Mouse (Mus musculus) lung, postnatal 10 days (tissue): ENCODE measurements around the gene Myadm.
"Not testable (repeated sequence)": the region's sequence is repeated elsewhere in the genome, so short reads cannot be mapped to it uniquely, and the experiment has no call there.

ENCODE experiments used
- DNase-seq: peaks from one replicate; pipeline ENCODE4 v3.0.0; 2021

Myadm gene

DNA sequence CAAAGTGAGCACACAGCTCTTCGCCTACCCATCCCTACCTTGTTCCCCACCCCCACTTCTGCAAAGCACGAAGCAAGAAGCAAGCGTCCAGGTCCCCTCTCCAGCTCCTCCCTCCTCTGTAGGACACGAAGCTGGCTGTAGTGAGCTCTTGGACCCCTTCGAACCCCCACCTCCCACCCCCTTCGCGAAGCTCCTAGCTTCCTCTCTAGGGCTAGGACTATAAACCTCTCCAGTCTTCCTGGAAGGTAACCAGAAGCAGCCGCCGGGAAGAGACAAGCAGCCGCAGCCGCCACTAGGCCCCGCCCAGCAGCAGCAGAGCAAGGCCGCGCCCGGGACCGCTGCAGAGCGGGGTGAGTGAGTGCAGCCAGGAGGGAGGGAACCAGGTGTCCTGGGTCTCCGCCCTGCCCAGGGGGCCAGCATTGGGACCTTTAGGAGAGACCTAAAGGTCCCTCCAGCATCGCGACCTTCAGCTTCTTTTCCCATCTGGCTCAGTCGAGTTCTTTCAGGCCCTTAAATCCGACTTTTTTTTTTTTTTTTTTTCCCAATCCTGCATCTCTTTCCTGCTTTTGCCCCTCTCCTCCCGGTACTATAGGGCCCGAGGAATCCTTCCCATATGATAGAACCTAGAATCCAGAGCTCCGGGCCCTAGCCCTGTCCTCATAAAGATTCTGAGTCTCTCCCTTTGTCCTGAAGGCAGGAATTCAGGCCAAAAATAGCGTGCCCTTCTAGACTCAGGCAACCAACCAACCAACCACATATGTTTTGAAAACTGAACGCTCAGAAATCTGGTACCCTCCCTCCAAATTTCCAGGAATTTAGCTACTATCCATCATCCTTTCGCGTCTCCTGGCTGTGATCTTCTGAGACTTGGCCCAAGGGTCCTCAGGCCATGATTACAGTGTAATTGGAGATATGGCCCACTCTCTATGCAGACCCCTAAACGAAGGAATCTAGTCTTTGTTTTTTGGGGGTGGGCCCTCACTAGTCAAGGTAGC, at the start of gene Myadm, which contains the start of gene Prkcg:
Gene Myadm, plus strand, starts transcription at position 105 of the 995 bp plus-strand sequence.
Gene Prkcg, plus strand, starts transcription at position 204 of the 995 bp plus-strand sequence.
- peak; percentile 92 for DNase-seq

DNA sequence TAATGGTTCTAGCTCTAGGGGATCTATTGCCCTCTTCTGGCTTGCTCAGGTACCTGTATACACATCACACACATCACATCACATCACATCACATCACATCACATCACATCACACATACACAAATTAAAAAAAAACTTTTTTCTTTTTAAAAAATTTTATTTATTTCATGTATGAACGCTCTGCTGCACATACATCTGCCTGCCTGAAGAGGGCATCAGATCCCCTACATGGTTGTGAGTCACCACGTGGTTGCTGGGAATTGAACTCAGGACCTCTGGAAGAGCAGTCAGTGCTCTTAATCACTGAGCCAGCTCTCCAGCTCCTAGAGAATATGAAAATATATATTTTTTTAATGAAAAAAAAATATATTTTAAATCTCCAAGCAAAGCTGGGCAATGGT, 49.7 kb upstream of the Myadm start:
- DNase-seq: no peak

DNA sequence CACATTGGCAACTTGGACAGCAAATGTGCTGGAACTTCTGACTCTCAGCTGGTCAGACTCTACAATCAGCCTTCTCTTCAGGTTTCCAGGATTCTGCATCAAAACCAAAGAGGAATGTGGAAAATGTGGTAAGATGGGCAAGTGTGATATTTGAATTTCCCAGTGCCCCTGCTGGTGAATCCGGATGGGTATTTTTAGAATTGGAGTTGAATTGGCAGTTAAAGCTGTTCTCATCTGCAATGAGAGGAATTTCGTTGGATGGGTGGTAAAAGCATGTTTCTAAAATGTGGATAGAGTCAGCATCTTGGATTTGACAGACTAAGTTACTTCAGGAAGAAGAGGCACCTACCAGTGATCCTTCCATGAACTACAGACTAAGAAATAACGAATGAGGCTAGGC, 28.2 kb upstream of the Myadm start:
- DNase-seq: no peak

DNA sequence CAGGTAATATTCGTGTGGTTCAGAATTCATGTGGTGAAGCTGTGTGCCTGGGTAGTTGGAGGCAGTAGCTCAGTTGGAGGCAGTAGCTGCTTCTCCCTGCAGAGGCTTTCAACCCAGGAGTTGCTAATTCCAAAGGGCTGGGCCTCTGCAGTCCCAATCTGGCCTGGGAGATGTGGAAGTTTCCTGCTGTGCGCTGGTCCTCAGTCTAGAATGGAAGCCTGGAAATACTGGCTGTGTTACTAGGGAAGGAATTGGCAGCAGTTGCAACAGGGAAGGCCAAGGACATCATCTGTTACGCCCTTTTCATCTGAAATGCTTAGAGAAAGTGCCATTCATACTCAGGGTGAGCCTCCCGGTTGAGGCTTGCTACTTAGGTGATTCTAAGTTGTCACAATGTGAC, 27.4 kb upstream of the Myadm start:
- DNase-seq: no peak

DNA sequence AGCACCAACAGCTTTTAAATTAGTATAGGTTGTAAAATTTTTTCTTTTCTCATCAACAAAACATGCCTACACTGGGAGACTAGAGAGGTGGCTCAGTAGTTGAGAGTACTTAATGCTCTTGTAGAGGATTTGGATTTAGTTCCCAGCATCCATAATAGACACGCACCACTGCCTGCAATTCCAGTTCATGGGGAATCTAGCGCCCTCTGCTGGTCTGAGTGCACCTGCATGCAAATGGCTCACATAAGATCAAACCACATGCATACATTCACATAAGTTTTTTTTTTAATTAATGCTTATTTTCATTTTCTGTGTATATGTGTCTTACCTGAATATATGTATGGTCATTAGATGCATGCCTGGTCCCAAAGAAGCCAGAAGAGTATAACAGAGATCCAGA, 26.1 kb upstream of the Myadm start:
- DNase-seq: peak; percentile 43

DNA sequence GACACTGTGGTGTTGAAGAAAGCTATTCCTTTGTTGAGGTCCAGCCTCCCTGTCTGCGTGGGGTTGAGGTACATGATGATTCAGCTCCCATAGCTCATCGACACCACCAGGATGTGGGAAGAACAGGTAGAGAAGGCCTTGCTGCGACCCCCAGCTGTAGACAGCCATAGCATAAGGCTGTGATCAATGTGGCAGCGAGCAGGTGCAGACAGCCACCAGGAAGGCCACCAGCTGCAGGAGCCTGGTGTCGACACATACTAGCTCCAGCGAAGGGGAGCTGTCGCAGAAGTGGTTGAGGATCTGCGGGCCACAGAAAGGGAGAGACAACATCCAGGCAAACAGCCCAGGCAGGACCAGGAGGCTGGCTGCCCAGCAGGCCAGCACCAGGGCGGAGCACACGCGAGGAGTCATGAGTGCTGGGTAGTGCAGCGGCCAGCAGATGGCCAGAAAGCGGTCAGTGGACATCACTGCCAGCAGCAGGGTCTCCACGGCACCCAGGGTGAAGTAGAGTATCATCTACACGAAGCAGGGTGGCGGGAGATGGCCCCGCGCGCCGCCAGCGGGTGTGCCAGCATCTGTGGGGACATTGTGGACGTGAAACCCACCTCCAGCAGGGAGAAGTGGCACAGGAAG, 24.4 kb upstream of the Myadm start:
- DNase-seq: no peak

- DNase-seq: no peak
These were observed 23.6 kb upstream of the Myadm start for GRCm38 (mm10) chr7:3265311-3265710.

- no peak for DNase-seq
These were observed 21.6 kb upstream of the Myadm start for GRCm38 (mm10) chr7:3267261-3267660.

- DNase-seq: no peak
These were observed 21.0 kb upstream of the Myadm start for GRCm38 (mm10) chr7:3267888-3268287.

DNA sequence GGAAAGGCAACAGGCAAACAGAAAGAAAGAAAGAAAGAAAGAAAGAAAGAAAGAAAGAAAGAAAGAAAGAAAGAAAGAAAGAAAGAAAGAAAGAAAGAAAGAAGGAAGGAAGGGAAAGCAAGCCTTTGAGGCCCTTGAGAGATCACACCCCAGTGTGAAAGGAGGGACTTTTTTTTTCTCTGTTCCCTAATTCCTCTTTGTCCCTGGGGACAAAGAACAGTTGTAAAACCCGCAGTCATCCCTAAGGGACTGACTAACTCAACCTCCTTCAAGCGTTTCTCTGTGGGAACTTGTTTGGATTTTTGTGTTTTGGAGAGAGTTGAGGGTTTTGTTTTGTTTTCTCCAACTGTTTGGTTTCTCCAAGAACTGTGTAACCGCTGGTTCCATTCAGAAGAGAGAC, 20.6 kb upstream of the Myadm start:
- DNase-seq: no peak

DNA sequence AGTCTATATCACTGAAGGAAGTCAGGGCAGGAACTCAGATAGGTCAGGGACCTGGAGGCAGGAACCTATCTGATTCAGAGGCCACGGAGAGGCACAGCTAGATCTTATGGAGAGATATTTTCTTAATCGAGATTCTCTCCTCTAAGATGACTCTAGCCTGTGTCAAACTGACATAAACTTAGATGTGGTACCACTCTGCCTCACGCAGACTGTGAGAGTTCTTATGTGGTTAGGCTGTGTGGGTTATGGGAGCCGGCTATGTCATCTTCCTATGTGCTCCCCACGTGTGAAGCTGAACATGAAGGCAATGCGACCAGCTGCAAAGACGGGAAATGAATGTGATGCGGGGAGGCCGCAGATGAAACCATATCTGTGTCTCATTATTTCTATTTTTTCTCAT, 16.7 kb upstream of the Myadm start:
- DNase-seq: no peak

DNA sequence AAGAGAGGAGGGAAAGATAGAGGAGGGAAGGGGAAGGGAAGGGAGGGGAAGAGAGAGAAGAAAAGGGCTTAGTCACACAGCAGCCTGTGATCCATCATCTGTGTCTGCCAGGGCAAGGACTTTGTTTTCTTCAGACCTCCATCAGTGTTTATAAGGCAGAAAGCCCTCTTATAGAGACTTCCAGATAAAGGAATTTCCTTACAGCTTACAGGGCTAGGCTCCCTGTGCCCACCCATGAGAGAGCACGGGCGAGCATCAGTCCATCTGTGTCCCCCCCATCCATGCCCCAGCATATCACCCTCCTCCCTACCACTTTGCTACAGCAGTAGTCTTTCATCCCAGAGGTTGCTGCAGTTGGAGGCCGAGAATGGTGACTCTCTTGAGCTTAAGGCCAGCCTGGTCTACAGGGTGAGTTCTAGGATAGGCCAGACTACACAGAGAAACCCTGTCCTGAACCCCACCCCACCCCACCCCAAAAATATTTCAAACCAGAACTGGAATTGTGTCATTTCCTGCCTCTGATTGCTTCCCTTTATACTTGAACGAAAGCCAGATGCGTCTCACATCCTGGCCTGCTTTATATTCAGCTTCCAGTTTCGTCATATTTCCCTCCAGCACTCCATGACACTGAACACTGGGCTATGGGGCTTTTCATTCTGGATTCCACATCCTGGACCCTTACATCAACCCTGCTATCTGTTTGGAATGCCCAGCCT, 13.3 kb upstream of the Myadm start:
- DNase-seq: peak; percentile 60

DNA sequence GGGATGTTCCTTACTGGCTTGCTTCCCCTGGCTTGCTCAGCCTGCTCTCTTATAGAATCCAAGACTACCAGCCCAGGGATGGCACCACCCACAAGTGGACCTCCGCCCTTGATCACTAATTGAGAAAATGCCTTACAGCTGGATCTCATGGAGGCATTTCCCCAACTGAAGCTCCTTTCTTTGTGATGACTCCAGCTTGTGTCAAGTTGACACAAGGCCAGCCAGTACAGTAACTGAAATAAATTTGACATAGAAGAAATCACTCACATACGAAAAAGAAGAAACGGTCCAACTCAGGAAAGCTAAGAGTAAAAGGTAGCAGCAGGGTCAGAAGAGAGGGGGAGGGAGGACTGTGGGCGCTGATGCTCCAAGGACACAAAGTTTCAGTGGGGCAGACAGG, 12.1 kb upstream of the Myadm start:
- DNase-seq: not testable (repeated sequence)

GRCm38 (mm10) chr7:3280080-3280653, 8.7 kb upstream of the Myadm start:
- no peak for DNase-seq

DNA sequence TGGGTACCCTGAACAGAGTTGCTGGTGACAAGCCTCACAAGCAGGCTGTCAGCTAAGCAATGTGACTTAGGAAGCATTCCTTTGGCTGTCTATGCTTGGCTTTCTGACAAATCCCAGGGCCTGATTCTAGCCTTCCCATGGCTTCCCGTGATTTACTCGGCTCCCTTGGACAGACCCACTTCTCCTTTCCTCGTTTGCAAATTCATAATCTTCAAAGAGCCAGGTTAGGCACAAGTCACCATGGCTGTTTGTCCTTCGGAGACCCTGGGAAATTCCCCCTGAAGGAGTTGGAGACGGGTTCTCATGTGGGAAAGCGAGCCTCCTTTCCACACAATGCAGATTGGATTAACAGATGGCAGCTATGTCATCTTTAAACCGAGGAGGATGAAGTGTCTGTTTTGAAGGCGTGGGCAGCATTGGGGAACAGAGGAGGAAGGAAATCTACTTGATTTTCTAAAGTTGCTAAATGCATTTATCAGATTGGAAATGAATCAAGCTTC, 8.2 kb upstream of the Myadm start:
- DNase-seq: peak; percentile 59

DNA sequence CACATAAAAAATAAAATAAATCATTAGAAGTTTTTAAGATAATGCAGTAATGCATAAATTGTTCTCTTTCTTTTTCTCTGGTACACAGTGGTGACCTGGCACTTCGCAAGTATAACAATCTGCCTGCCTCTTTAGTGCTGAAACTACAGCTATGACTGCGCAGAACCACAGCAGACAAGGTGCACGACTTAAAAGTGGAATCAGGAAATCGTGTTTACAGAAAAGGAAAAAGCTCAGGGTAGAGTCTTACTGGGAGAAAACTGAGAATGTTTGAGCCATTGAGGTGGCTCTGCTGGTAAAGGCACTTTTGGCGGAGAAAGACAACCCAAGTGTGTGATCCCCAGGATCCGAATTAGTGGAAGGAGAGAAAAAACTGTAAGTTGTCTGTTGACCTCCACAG, 7.1 kb upstream of the Myadm start:
- DNase-seq: no peak

DNA sequence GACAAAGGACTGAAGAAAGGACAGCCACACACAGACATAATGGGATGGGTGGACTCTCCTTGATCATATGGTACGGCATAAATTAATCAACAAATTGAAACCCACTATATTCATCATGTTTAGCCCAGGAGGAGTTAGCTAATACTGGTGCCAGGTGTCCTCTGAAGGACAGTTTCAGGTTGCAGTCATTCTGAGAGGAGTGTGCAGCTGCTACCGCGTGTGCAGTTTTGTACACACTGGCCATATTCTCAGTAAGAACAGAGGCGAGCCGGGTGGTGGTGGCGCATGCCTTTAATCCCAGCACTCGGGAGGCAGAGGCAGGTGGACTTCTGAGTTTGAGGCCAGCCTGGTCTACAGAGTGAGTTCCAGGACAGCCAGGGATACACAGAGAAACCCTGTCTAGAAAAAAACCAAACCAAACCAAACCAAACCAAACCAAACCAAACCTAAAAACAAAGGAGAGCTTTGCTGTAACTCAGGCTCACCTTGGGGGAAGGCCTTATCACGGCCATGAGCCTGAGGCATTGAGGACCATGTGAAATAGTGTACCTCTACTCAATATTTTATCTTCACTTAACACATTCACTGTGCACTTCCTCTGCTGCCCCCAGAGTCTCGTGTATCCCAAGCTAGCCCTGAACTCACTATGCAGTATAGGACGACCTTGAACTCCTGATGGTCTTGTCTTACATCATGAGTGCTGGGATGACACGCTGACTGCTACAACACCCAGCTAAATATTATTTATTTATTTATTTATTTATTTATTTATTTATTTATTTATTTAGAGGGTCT, 5.6 kb upstream of the Myadm start:
- DNase-seq: no peak

DNA sequence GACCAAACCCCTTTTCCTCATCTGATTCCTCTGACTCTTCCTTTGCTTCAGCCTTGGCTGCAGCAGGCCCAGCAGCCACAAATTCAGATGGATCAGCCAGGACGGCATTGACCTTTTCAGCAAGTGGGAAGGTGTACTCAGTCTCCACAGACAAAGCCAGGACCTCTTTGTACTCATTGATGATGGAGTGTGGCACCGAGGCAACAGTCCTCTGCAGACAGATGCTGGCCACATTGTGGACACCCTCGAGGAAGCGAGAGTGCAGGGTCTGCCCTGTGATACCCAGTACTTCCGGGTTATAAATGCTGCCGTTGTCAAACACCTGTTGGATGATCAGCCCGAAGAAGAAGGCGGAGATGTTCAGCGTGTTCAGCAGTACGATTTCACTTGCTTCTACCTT, 4.3 kb upstream of the Myadm start:
- DNase-seq: no peak

GRCm38 (mm10) chr7:3286036-3286435, 2.8 kb upstream of the Myadm start:
- no peak for DNase-seq

- DNase-seq: peak; percentile 59
These were observed 1.7 kb upstream of the Myadm start for GRCm38 (mm10) chr7:3287186-3287585.

DNA sequence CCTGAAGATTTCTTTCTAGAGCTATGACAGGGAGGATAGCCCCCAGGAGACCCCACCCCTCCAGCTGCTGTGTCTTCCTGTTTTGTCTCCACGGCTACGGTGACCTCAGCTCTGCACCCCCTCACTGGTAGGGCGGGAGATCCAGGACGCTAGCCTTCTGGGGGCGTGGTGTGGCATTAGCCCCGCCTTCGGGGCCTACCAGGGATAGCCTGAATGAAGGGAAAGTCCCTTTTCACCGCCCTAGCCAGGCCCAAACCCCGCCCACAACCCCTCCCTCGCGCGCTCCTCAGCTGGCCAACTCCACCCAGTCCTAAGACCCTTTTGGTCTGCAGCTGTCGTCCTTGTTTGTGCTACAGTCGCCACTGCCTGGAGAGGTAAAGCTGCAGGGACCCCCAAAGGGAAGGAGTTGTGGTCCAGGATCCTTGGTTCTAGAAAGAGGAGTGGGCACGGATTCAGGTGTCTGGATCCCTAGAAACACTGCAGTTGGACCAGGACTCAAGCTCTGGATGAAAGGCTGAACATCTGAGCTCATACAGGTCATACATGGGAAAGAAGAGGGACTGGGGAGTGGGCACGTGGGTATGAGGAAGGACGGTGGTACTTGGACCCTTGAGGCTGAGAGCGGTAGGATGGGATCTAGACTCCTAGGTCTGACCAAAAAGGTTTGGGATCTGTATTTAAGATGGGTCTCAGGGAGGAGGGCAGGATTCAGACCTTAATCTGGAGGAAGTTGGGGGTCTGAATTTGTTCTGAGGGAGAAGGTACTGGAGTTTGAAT, 1.6 kb downstream of the Myadm start:
- DNase-seq: peak; percentile 100
